Mouse (Mus musculus) left cerebral cortex, postnatal 14 days (tissue): Measurements from ENCODE around the gene Nktr. TPM values are rescaled to one million over a fixed set of nuclear protein-coding genes. Genes with fewer than 3 reads are reported as not detected.

Experiments
- DNase-seq, 2 experiments: peaks; one replicate each; pipeline ENCODE4 v3.0.0; 2021 to 2022; ENCODE audit warnings: low spot score in 2 of 2, mixed read lengths in 1 of 2
- intact Hi-C: fragments of 180-260 bp; cut with DNase I; formaldehyde crosslinking; loops from one replicate; pipeline ENCODE4 v1.15.1; 2025
- total RNA-seq, 2 experiments: library from RNA; stranded (reverse); gene quantifications; 2 replicates each; pipeline ENCODE4 v1.2.3; 2021

Gene Nktr
- total RNA-seq, 2 experiments from 2014 or later: 102 to 103 TPM

- DNase-seq: peak in 1 of 2 experiments; percentile 51
- intact Hi-C loops: no loop called here
Observed at GRCm38 (mm10) chr9:121791206-121791605, 72.2 kb downstream of the Nktr start.

- intact Hi-C loops: no loop called here
- peak in 1 of 2 experiments; percentile 40 for DNase-seq
Observed at GRCm38 (mm10) chr9:121791757-121792521, 73.0 kb downstream of the Nktr start, which contains the start of gene Hhatl. Hhatl (minus strand) TSS chr9:121792507.

DNA sequence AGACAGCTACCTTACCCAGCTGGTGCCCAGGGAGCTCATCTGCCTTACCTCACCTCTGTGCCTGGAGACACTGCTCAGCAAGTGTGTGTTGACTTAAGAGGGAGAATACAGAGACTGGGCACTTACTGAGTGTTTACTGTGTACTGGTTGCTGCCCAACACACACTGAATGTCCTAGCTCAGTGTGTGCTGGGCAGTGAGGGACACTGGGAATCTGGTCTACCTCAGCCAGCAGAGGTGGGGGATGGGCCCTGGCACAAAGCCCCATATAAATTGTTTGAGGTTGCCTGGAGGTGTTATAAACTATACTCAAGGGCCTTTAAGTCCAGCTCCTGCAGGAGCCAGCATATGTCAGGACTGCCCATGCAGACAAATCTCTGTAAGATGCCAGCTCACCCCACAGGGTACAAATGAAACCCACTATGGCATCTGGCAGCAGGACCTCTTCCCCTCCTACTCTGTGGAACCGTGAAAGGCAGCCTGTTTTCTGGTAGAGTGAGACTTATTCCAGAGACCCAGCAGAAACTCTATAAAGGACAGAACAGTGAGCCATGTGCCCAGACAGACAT lies 76.1 kb downstream of the Nktr start:
- intact Hi-C loops: no loop called here
- DNase-seq: no peak

DNA sequence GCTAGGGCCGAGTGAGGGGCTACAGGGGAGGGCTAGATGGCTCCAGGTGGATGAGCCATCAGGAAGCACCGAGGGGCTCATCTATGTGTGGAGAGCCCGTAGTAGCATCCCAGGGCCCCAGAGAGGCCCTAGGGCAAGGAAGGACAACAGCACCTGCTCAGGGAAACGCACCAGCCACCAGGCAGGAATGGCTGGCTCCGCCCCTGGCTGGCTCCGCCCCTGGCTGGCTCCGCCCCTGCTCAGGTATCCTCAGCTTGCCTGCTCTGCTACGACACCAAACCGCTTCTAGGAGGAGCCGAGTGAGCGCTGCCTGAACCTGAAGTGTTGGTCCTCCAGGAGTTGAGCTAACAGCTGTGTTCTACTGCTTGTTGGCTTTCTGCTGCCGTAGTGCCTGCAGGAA lies 78.8 kb downstream of the Nktr start:
- intact Hi-C loops: no loop called here
- DNase-seq: no peak

GRCm38 (mm10) chr9:121798887-121799520 lies 80.0 kb downstream of the Nktr start:
- intact Hi-C loops: no loop called here
- no peak for DNase-seq

- no peak for DNase-seq
- intact Hi-C loops: no loop called here
Observed at GRCm38 (mm10) chr9:121802747-121803146, 83.8 kb downstream of the Nktr start.

Other genes starting within 250 kb of the Nktr start
- gene Cck, start 223.5 kb upstream of the Nktr start, total RNA-seq: 100 to 1,000 TPM; 625 to 626 TPM
- 1 to 10 TPM in 1 of 2 experiments, under 1 TPM in 1; 0.97 to 1.2 TPM for gene Lyzl4, start 77.1 kb upstream of the Nktr start, total RNA-seq
- gene Vipr1, start 76.5 kb upstream of the Nktr start, total RNA-seq: 10 to 100 TPM; 21.1 to 23.6 TPM
- gene Sec22c, start 13.7 kb upstream of the Nktr start, total RNA-seq: 10 to 100 TPM; 27.7 to 29.1 TPM
- gene Ss18l2, start 8.8 kb upstream of the Nktr start, total RNA-seq: 100 to 1,000 TPM in 1 of 2 experiments, 10 to 100 TPM in 1; 82.8 to 100 TPM
- gene Zfp651, start 40.2 kb downstream of the Nktr start, total RNA-seq: 100 to 1,000 TPM; 112 to 127 TPM
- 1 to 10 TPM; 5.0 to 5.3 TPM for gene Klhl40, start 58.4 kb downstream of the Nktr start, total RNA-seq
- 1 to 10 TPM; 8.3 to 8.7 TPM for gene Hhatl, start 73.3 kb downstream of the Nktr start, total RNA-seq
- gene Ccdc13, start 120.3 kb downstream of the Nktr start, total RNA-seq: 1 to 10 TPM; 9.1 to 9.3 TPM
- gene Higd1a, start 139.2 kb downstream of the Nktr start, total RNA-seq: 100 to 1,000 TPM in 1 of 2 experiments, 10 to 100 TPM in 1; 99.1 to 108 TPM
- gene Ackr2, start 179.2 kb downstream of the Nktr start, total RNA-seq: 1 to 10 TPM; 5.2 to 7.8 TPM
- gene Cyp8b1, start 197.1 kb downstream of the Nktr start, total RNA-seq: not detected
- gene Fam198a, start 231.8 kb downstream of the Nktr start, total RNA-seq: 1 to 10 TPM; 3.7 to 4.3 TPM